19 mouse cellular contexts compared by ENCODE assay signal in genomic region chr9:120951947-120952346, GRCm38 (mm10).
"Had no signal": no experiment of that assay in that cellular context is flagged by ENCODE, and none has a peak within 500 bp of the region (broad histone marks: within the 10 kb centered on the region; RNA-seq: fewer than 3 reads in every experiment).

No protein-coding gene starts in this region.

- ATAC-seq: inflammation-experienced regulatory T-cells, adult 6 months; liver, postnatal 0 days; lung, postnatal 0 days; midbrain, embryonic 15.5 days had no signal

- H3K9ac ChIP-seq: kidney, embryonic 15.5 days; limb, embryonic 12.5 days; limb, embryonic 15.5 days; liver, embryonic 14.5 days; liver, postnatal 0 days; lung, embryonic 14.5 days; midbrain, embryonic 12.5 days; midbrain, embryonic 15.5 days had no signal

- H3K9me3 ChIP-seq: kidney, embryonic 15.5 days; limb, embryonic 12.5 days; limb, embryonic 15.5 days; midbrain, embryonic 12.5 days; midbrain, embryonic 15.5 days had no signal

- H3K27me3 ChIP-seq: kidney, embryonic 15.5 days; limb, embryonic 12.5 days; limb, embryonic 15.5 days; midbrain, embryonic 12.5 days; midbrain, embryonic 15.5 days had no signal

- DNase-seq: kidney, adult 8-10 months; kidney, postnatal 10 days; kidney, postnatal 36 days; left cerebral cortex, postnatal 4 days; liver, postnatal 0 days; lung, embryonic 14.5 days; right cerebral cortex, postnatal 14 days; right cerebral cortex, postnatal 4 days; thymus, postnatal 25 days had no signal

- H3K27ac ChIP-seq: kidney, embryonic 15.5 days; limb, embryonic 12.5 days; limb, embryonic 15.5 days; liver, embryonic 14.5 days; macrophage; midbrain, embryonic 12.5 days; midbrain, embryonic 15.5 days had no signal

- H3K4me3 ChIP-seq: kidney, embryonic 15.5 days; limb, embryonic 12.5 days; limb, embryonic 15.5 days; midbrain, embryonic 12.5 days; midbrain, embryonic 15.5 days had no signal

- H3K4me2 ChIP-seq: kidney, embryonic 15.5 days; limb, embryonic 12.5 days; limb, embryonic 15.5 days; liver, embryonic 11.5 days; lung, embryonic 14.5 days; midbrain, embryonic 12.5 days; midbrain, embryonic 15.5 days had no signal
